Mouse (Mus musculus): Measurements from ENCODE around the gene Slc9a3r1.

The Slc9a3r1 gene

DNA sequence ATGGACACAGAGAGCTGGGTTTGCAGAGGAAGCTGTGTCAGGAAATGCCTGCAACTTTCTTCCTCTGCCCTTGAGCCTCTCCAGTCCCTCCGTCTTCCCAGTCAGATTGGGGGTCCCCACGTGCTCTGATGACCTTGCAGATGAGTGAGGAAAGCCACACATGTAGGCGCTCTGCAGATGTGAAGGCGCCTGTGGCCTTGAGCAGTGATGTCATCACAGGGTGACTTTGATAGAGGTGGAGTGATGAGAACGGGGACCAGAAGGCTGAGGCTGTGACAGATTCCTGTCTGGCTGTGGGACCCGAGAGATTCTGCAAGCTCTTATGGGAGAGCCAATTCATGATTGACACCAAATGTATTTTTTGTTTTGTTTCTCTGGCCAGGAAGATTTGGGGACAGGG is 60.7 kb downstream of the Slc9a3r1 start:
- DNase-seq (ENCODE audit: low read depth, low spot score) = no peak

- no peak for DNase-seq (ENCODE audit: low read depth, low spot score)
Measured at GRCm38 (mm10) chr11:115224889-115225288, 61.7 kb downstream of the Slc9a3r1 start.

GRCm38 (mm10) chr11:115225301-115225700 is 62.2 kb downstream of the Slc9a3r1 start:
- no peak for DNase-seq (ENCODE audit: low read depth, low spot score)

DNA sequence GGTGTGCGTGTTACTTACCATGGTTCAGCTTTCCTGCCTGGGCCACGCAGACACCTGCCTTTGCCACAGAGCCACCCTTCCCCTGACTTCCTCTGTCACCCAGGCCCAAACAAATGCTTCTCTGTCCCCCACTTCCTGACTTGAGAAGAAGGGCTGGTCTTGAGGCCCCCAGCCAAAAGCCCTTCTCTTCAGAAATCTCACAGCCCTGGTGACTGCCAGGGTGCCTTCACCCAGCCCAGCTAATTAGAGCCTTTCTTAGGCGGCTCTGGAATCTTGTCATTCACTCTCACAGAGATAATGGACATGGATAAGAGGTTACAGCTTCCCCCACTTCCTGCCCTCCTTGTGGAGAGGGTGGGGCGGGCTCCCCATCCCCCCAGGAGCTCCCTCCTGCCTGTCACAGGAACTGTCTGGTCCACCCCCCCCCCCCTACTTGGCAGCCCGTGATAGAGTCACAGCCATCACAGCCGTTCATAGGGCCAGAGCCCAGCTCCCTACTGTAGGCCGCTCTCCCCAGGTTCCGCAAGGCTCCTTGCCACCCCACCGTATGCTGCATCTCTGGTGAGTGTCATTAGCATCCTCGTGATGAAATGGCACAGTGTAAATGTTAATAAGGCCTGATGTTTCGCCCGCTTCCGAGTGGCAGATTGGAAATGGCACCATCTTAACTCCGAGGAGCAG is 63.8 kb downstream of the Slc9a3r1 start:
- peak; percentile 32 for DNase-seq (ENCODE audit: low read depth, low spot score)

DNA sequence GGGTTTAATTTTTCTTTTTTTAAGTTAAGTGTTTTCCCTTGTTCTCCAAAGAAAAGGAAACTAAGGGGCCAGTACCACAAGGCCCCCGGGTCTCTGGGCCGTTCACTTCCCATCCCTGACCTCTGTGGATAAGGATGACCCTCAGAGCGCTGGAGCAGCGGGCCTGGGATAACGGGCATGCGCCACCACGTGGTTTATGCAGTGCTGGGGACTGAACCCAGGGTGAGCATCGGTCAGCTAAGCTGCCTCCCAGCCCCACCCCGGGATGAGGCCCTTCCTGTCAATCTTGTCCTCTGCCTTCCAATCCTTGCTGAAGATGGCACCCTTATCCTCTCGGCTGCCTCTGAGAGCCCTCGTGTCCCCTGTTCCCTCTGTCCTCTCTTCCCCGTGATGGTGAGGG is 64.5 kb downstream of the Slc9a3r1 start:
- no peak for DNase-seq (ENCODE audit: low read depth, low spot score)

GRCm38 (mm10) chr11:115228430-115228829 is 65.3 kb downstream of the Slc9a3r1 start:
- no peak for DNase-seq (ENCODE audit: low read depth, low spot score)

GRCm38 (mm10) chr11:115229021-115229930 is 66.1 kb downstream of the Slc9a3r1 start:
- DNase-seq (ENCODE audit: low read depth, low spot score) = no peak

Measured in brain, embryonic 18.5 days (tissue).